ENCODE assay signal across 7 mouse cellular contexts in the genomic region with DNA sequence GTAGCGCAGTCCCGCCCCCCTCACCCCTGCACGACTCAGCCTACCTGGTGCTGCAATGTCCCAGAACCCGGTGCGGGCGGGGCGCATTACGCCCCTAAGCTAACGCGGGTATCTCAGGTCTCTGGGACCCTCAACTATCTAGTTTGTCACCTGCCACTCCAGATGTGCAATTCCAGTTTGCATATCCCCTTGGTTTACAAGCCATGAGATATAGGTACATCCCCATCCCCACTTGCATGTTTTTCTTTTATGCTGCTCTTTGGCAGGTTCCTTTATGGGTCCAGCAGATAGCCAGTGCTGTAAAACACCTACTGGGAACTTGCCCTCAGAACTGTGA. TPM values are rescaled to one million over a fixed set of nuclear protein-coding genes. Genes with fewer than 3 reads are reported as not detected.
DNase-seq lines count a peak whose midpoint lies in the region; ATAC-seq and TF ChIP-seq lines count a peak whose summit lies in the region.

No protein-coding gene starts in this region.

- peak overlapping the region; percentile 97 for H3K4me2 ChIP-seq in limb, embryonic 11.5 days (ENCODE audit: low read depth, severe bottlenecking)

- DNase-seq in limb, embryonic 11.5 days (ENCODE audit: low spot score), result no peak
- no peak for DNase-seq in layer of hippocampus, adult 11-12 months (ENCODE audit: low spot score)
- DNase-seq in spleen, postnatal 10 days (ENCODE audit: low spot score in 2 of 2), result no peak

- TF ChIP-seq CTCF in embryonic fibroblast, embryonic 13.5 days (IDR thresholded peaks at IDR 0.05; ENCODE audit: borderline replicate concordance, insufficient read depth, low read length), result no peak
- TF ChIP-seq CTCF in small intestine, adult 2 months (IDR thresholded peaks at IDR 0.05; ENCODE audit: extremely low read depth, insufficient read length, insufficient replicate concordance, low read depth, low read length), result no peak

- 0% methylated on average over 8 of the region's 10 CpGs for WGBS in limb, embryonic 11.5 days
- under 1% methylated on average over 10 of the region's 10 CpGs for WGBS in small intestine, adult 2 months

- peaks cover 36% of the 10 kb centered on the region for H3K36me3 ChIP-seq in megakaryocyte, embryonic 14.5 days (replicated peaks; ENCODE audit: low read length)
- H3K36me3 ChIP-seq in limb, embryonic 11.5 days (ENCODE audit: control insufficient read depth, insufficient read depth, low read length), result peaks cover 3% of the 10 kb centered on the region; the same call in 1 of the 2 replicates
- peaks cover 12% of the 10 kb centered on the region for H3K36me3 ChIP-seq in small intestine, adult 2 months (ENCODE audit: control insufficient read depth, insufficient read depth, low read length)

- peak overlapping the region; percentile 95 for H3K4me3 ChIP-seq in megakaryocyte, embryonic 14.5 days (replicated peaks)
- H3K4me3 ChIP-seq in embryonic fibroblast, embryonic 13.5 days (ENCODE audit: insufficient read depth, low read length), result peak overlapping the region; percentile 83; the same call in 1 of the 2 replicates
- H3K4me3 ChIP-seq in limb, embryonic 11.5 days (ENCODE audit: low read depth, low read length), result peak overlapping the region; percentile 67
- peak overlapping the region; percentile 64 for H3K4me3 ChIP-seq in small intestine, adult 2 months (ENCODE audit: low read depth, low read length)

- H3K9me3 ChIP-seq in megakaryocyte, embryonic 14.5 days, result no peaks in the 10 kb centered on the region
- H3K9me3 ChIP-seq in limb, embryonic 11.5 days (ENCODE audit: control insufficient read depth, low read length), result no peaks in the 10 kb centered on the region

- no peak overlapping the region for H3K27ac ChIP-seq in embryonic fibroblast, embryonic 13.5 days (ENCODE audit: insufficient read depth, low read length)
- H3K27ac ChIP-seq in limb, embryonic 11.5 days (replicated peaks; ENCODE audit: low read depth, low read length), result no peak overlapping the region
- no peak overlapping the region for H3K27ac ChIP-seq in small intestine, adult 2 months (ENCODE audit: insufficient read depth, low read depth, low read length)

- peaks cover 68% of the 10 kb centered on the region for H3K4me1 ChIP-seq in megakaryocyte, embryonic 14.5 days
- 0 out of 2 replicates have a peak, but pooled peaks cover 2% of the 10 kb centered on the region for H3K4me1 ChIP-seq in embryonic fibroblast, embryonic 13.5 days (ENCODE audit: control insufficient read depth, insufficient read depth, low read length)
- peaks cover 24% of the 10 kb centered on the region for H3K4me1 ChIP-seq in limb, embryonic 11.5 days (ENCODE audit: control insufficient read depth, insufficient read depth, low read length)
- H3K4me1 ChIP-seq in small intestine, adult 2 months (ENCODE audit: control insufficient read depth, insufficient read depth, insufficient read length, low read length), result peaks cover 25% of the 10 kb centered on the region

- ATAC-seq in megakaryocyte, adult 5-6 weeks (ENCODE audit: poor library complexity, severe bottlenecking), result no peak
- ATAC-seq in limb, embryonic 11.5 days (ENCODE audit: insufficient number of reproducible peaks, low FRiP score, low TSS enrichment, low read depth), result no peak

- H3K9ac ChIP-seq in limb, embryonic 11.5 days (ENCODE audit: low read length), result peak overlapping the region; percentile 80

- no peak for TF ChIP-seq POLR2A in embryonic fibroblast, embryonic 13.5 days (IDR thresholded peaks at IDR 0.05; ENCODE audit: low read depth, low read length)
- TF ChIP-seq POLR2A in small intestine, adult 2 months (IDR thresholded peaks at IDR 0.05; ENCODE audit: low read depth, low read length), result no peak

- peaks cover 10% of the 10 kb centered on the region for H3K27me3 ChIP-seq in megakaryocyte, embryonic 14.5 days (replicated peaks)
- H3K27me3 ChIP-seq in limb, embryonic 11.5 days (ENCODE audit: control insufficient read depth, insufficient read depth, low read length), result peaks cover 28% of the 10 kb centered on the region
- H3K27me3 ChIP-seq in small intestine, adult 2 months (ENCODE audit: control insufficient read depth, insufficient read depth, low read length), result peaks cover 15% of the 10 kb centered on the region

RNA-seq across cellular contexts. Expression of a gene that starts 1.0 kb away (rescaled TPM):
- 1,192 and 1,533 TPM in 2 replicates for polyA plus RNA-seq in megakaryocyte, embryonic 14.5 days (2012; ENCODE audit: insufficient read depth, low replicate concordance)
- total RNA-seq in megakaryocyte, adult 5-6 weeks (2015), result 161 and 162 TPM in 2 replicates
- total RNA-seq in megakaryocyte, adult 5-6 weeks (2017), result 31.0 and 34.7 TPM in 2 replicates
- polyA plus RNA-seq in embryonic fibroblast, embryonic 13.5 days (2011; ENCODE audit: insufficient read length, low read depth, missing spikeins), result 202 and 250 TPM in 2 replicates
- 416 and 426 TPM in 2 replicates for polyA plus RNA-seq in limb, embryonic 11.5 days (2014; fragmentation: Nextera tagmentation; extraction: Ambion mirVana)
- polyA plus RNA-seq in small intestine, adult 2 months (2012; rRNA removed), result 2,309 and 4,813 TPM in 2 replicates

RNA-seq across cellular contexts. Expression of a gene that starts 1.2 kb away (rescaled TPM):
- polyA plus RNA-seq in megakaryocyte, embryonic 14.5 days (2012; ENCODE audit: insufficient read depth, low replicate concordance), result 4.8 and 11.7 TPM in 2 replicates
- total RNA-seq in megakaryocyte, adult 5-6 weeks (2015), result 1.6 and 2.2 TPM in 2 replicates
- 1.4 TPM in 1 of 2 replicates, not detected in the other for total RNA-seq in megakaryocyte, adult 5-6 weeks (2017)
- 24.1 and 28.4 TPM in 2 replicates for polyA plus RNA-seq in embryonic fibroblast, embryonic 13.5 days (2011; ENCODE audit: insufficient read length, low read depth, missing spikeins)
- 4.7 and 6.5 TPM in 2 replicates for polyA plus RNA-seq in limb, embryonic 11.5 days (2014; fragmentation: Nextera tagmentation; extraction: Ambion mirVana)
- polyA plus RNA-seq in small intestine, adult 2 months (2012; rRNA removed), result 3.7 and 6.6 TPM in 2 replicates

RNA-seq across cellular contexts. Expression of a gene that starts 8.7 kb away (rescaled TPM):
- 171 and 203 TPM in 2 replicates for polyA plus RNA-seq in megakaryocyte, embryonic 14.5 days (2012; ENCODE audit: insufficient read depth, low replicate concordance)
- 29.5 and 29.6 TPM in 2 replicates for total RNA-seq in megakaryocyte, adult 5-6 weeks (2015)
- total RNA-seq in megakaryocyte, adult 5-6 weeks (2017), result 22.4 and 36.1 TPM in 2 replicates
- 101 TPM in 2 replicates for polyA plus RNA-seq in embryonic fibroblast, embryonic 13.5 days (2011; ENCODE audit: insufficient read length, low read depth, missing spikeins)
- 59.3 and 60.9 TPM in 2 replicates for polyA plus RNA-seq in limb, embryonic 11.5 days (2014; fragmentation: Nextera tagmentation; extraction: Ambion mirVana)
- 151 and 372 TPM in 2 replicates for polyA plus RNA-seq in small intestine, adult 2 months (2012; rRNA removed)

RNA-seq across cellular contexts. Expression of a gene that starts 23.8 kb away (rescaled TPM):
- polyA plus RNA-seq in megakaryocyte, embryonic 14.5 days (2012; ENCODE audit: insufficient read depth, low replicate concordance), result 153 and 200 TPM in 2 replicates
- 58.0 and 60.7 TPM in 2 replicates for total RNA-seq in megakaryocyte, adult 5-6 weeks (2015)
- total RNA-seq in megakaryocyte, adult 5-6 weeks (2017), result 142 and 146 TPM in 2 replicates
- polyA plus RNA-seq in embryonic fibroblast, embryonic 13.5 days (2011; ENCODE audit: insufficient read length, low read depth, missing spikeins), result 80.8 and 91.7 TPM in 2 replicates
- 23.6 and 27.1 TPM in 2 replicates for polyA plus RNA-seq in limb, embryonic 11.5 days (2014; fragmentation: Nextera tagmentation; extraction: Ambion mirVana)
- 77.5 and 124 TPM in 2 replicates for polyA plus RNA-seq in small intestine, adult 2 months (2012; rRNA removed)

RNA-seq across cellular contexts. Expression of a gene that starts 26.4 kb away (rescaled TPM):
- polyA plus RNA-seq in megakaryocyte, embryonic 14.5 days (2012; ENCODE audit: insufficient read depth, low replicate concordance), result 27.7 and 39.5 TPM in 2 replicates
- 11.7 and 13.8 TPM in 2 replicates for total RNA-seq in megakaryocyte, adult 5-6 weeks (2015)
- 29.3 and 32.1 TPM in 2 replicates for total RNA-seq in megakaryocyte, adult 5-6 weeks (2017)
- polyA plus RNA-seq in embryonic fibroblast, embryonic 13.5 days (2011; ENCODE audit: insufficient read length, low read depth, missing spikeins), result 29.2 and 50.2 TPM in 2 replicates
- polyA plus RNA-seq in limb, embryonic 11.5 days (2014; fragmentation: Nextera tagmentation; extraction: Ambion mirVana), result 67.9 and 68.1 TPM in 2 replicates
- 18.5 and 48.0 TPM in 2 replicates for polyA plus RNA-seq in small intestine, adult 2 months (2012; rRNA removed)
